In genomic region chr12:109452592-109452991, GRCm38 (mm10) we compare ENCODE assay signal across 9 mouse cellular contexts. TPM values are rescaled to one million over a fixed set of nuclear protein-coding genes. Genes with fewer than 3 reads are reported as not detected.
DNase-seq lines count a peak whose midpoint lies in the region; ATAC-seq and TF ChIP-seq lines count a peak whose summit lies in the region.
"Had no signal": no experiment of that assay in that cellular context is flagged by ENCODE, and none has a peak within 500 bp of the region (broad histone marks: within the 10 kb centered on the region; RNA-seq: fewer than 3 reads in every experiment).

Gene Dlk1 (plus strand): TSS chr12:109452823.

- no peak for DNase-seq in heart, postnatal 36 days
- no peak for DNase-seq in adrenal gland, adult 2 months
- no peak for DNase-seq in liver, embryonic 14.5 days (ENCODE audit: low read depth in 3 of 3, low spot score in 3 of 3)
- no peak for DNase-seq in adipocyte (ENCODE audit: low spot score)
- DNase-seq in kidney, adult 11 months: no peak
- no peak for DNase-seq in cerebellum, postnatal 25 days
- DNase-seq: cerebellum, adult 9-10 months had no signal

- H3K4me2 ChIP-seq in heart, embryonic 12.5 days: peak within 1 kb of the TSS; percentile 88
- H3K4me2 ChIP-seq in forebrain, embryonic 15.5 days (replicated peaks): peak within 1 kb of the TSS; percentile 94
- peak within 1 kb of the TSS; percentile 41 for H3K4me2 ChIP-seq in liver, embryonic 14.5 days (ENCODE audit: low read depth)

- no peak within 1 kb of the TSS for H3K27ac ChIP-seq in heart, embryonic 12.5 days (ENCODE audit: poor library complexity, severe bottlenecking)
- no peak within 1 kb of the TSS for H3K27ac ChIP-seq in forebrain, embryonic 15.5 days (replicated peaks)
- no peak within 1 kb of the TSS; the same call in 1 of the 2 replicates for H3K27ac ChIP-seq in liver, embryonic 14.5 days

- peaks cover 39% of the 10 kb centered on the region for H3K4me1 ChIP-seq in heart, embryonic 12.5 days (replicated peaks)
- peaks cover 38% of the 10 kb centered on the region for H3K4me1 ChIP-seq in forebrain, embryonic 15.5 days
- H3K4me1 ChIP-seq in liver, embryonic 14.5 days (replicated peaks; ENCODE audit: control insufficient read depth in 2 of 2, insufficient read depth in 2 of 2, low read length in 1 of 2): peaks cover 0 to 11% of the 10 kb centered on the region in 2 experiments; a peak in 1 of 4 replicates

- 13% methylated on average over 12 of the region's 13 CpGs for WGBS in heart, embryonic 12.5 days
- 11% methylated on average over 13 of the region's 13 CpGs for WGBS in forebrain, embryonic 15.5 days
- 11% methylated on average over 10 of the region's 13 CpGs for WGBS in liver, embryonic 14.5 days (ENCODE audit: insufficient replicate concordance)

- H3K9ac ChIP-seq in heart, embryonic 12.5 days: peak within 1 kb of the TSS; percentile 60
- H3K9ac ChIP-seq in forebrain, embryonic 15.5 days (replicated peaks): peak within 1 kb of the TSS; percentile 36
- H3K9ac ChIP-seq in liver, embryonic 14.5 days (replicated peaks): peak within 1 kb of the TSS; percentile 47

- H3K27me3 ChIP-seq in heart, embryonic 12.5 days (replicated peaks): peaks cover 77% of the 10 kb centered on the region
- peaks cover 55% of the 10 kb centered on the region for H3K27me3 ChIP-seq in forebrain, embryonic 15.5 days
- peaks cover 42% of the 10 kb centered on the region for H3K27me3 ChIP-seq in liver, embryonic 14.5 days (ENCODE audit: control insufficient read depth, insufficient read depth, low read length)

- intact Hi-C loops in heart, postnatal 36 days (cut with DNase I): no loop called here

- peak within 1 kb of the TSS; percentile 53 for H3K4me3 ChIP-seq in heart, embryonic 12.5 days
- H3K4me3 ChIP-seq in forebrain, embryonic 15.5 days: peak within 1 kb of the TSS; percentile 48
- H3K4me3 ChIP-seq in liver, embryonic 14.5 days (ENCODE audit: insufficient read depth in 1 of 2, low read depth in 2 of 2, low read length in 2 of 2): peak within 1 kb of the TSS; percentile 51 to 60

- no peak for ATAC-seq in heart, embryonic 12.5 days (ENCODE audit: insufficient number of reproducible peaks, low FRiP score)
- ATAC-seq in forebrain, embryonic 15.5 days (replicated peaks): no peak
- ATAC-seq in liver, embryonic 14.5 days (ENCODE audit: insufficient read depth): no peak

- no peak for TF ChIP-seq CTCF in liver, embryonic 14.5 days (IDR thresholded peaks at IDR 0.05; ENCODE audit: low read depth)

- TF ChIP-seq EP300 in liver, embryonic 14.5 days (IDR thresholded peaks at IDR 0.05; ENCODE audit: low read depth): no peak

- no peaks in the 10 kb centered on the region for H3K36me3 ChIP-seq in heart, embryonic 12.5 days
- no peaks in the 10 kb centered on the region for H3K36me3 ChIP-seq in forebrain, embryonic 15.5 days
- H3K36me3 ChIP-seq in liver, embryonic 14.5 days (replicated peaks; ENCODE audit: control insufficient read depth, insufficient read depth, low read depth): no peaks in the 10 kb centered on the region

- no peaks in the 10 kb centered on the region for H3K9me3 ChIP-seq in heart, embryonic 12.5 days (replicated peaks)
- no peaks in the 10 kb centered on the region for H3K9me3 ChIP-seq in forebrain, embryonic 15.5 days
- no peaks in the 10 kb centered on the region for H3K9me3 ChIP-seq in liver, embryonic 14.5 days (ENCODE audit: control insufficient read depth, low read length)

RNA-seq across cellular contexts. Expression of gene Dlk1, which starts in this region (rescaled TPM):
- polyA plus RNA-seq in heart, embryonic 12.5 days (2016; fragmentation: Nextera tagmentation; extraction: Ambion mirVana): 61.1 and 69.0 TPM in 2 replicates
- total RNA-seq in heart, postnatal 36 days (2021): under 1 TPM; 0.22 to 1.00 TPM
- 100 to 1,000 TPM; 623 to 917 TPM for total RNA-seq in adrenal gland, adult 2 months (2021)
- polyA plus RNA-seq in adrenal gland, adult 2 months (2012; rRNA removed): 1,239 and 1,424 TPM in 2 replicates
- 29.7 and 48.5 TPM in 2 replicates for polyA plus RNA-seq in forebrain, embryonic 15.5 days (2015; fragmentation: Nextera tagmentation; extraction: Ambion mirVana)
- polyA plus RNA-seq in liver, embryonic 14.5 days (2012; rRNA removed): 969 and 1,200 TPM in 2 replicates
- polyA plus RNA-seq in liver, embryonic 14.5 days (2014; fragmentation: Nextera tagmentation; extraction: Ambion mirVana): 327 and 387 TPM in 2 replicates

Comparison
In these comparisons a context has a peak if more than half of its experiments do, and no peak if none do; other contexts are left out.
1. RNA of gene Dlk1 (total RNA-seq): 623 to 917 TPM in adrenal gland, adult 2 months; 0.22 to 1.00 TPM in heart, postnatal 36 days; every median in the first group is over 100 times any median in the second.
2. H3K4me2 ChIP-seq: peak in every context shown above with its lines; median percentile 94 in forebrain, embryonic 15.5 days; 88 in heart, embryonic 12.5 days; 41 in liver, embryonic 14.5 days.
3. Peak in every context shown above with its lines, with median percentiles within 50 percentile points of each other: H3K4me3 ChIP-seq and H3K9ac ChIP-seq.